Mouse (Mus musculus) megakaryocyte, embryonic 14.5 days (primary cell): Measurements from ENCODE around the gene Arid3b. TPM values are rescaled to one million over a fixed set of nuclear protein-coding genes. Genes with fewer than 3 reads are reported as not detected.

Experiments used
- H3K27me3 ChIP-seq: replicated peaks from 2 replicates; pipeline ENCODE3; 2012; ENCODE audit warnings: inconsistent platforms
- H3K36me3 ChIP-seq: replicated peaks from 2 replicates; pipeline ENCODE3; 2012; ENCODE audit warnings: low read length, inconsistent platforms, mixed read lengths
- H3K4me1 ChIP-seq: 2 replicates; pipeline ENCODE4 v1.6.1; 2012; ENCODE audit warnings: inconsistent platforms
- H3K4me3 ChIP-seq: replicated peaks from 2 replicates; pipeline ENCODE3; 2012; ENCODE audit warnings: moderate library complexity, mild to moderate bottlenecking, inconsistent platforms
- H3K9me3 ChIP-seq: 2 replicates; pipeline ENCODE4 v1.6.1; 2012; ENCODE audit warnings: inconsistent platforms
- FLI1 ChIP-seq: IDR thresholded peaks from 2 replicates; pipeline ENCODE4 v1.6.1; 2012; ENCODE audit warnings: low read length, inconsistent platforms, mixed read lengths
- GATA1 ChIP-seq: IDR thresholded peaks from 3 replicates; pipeline ENCODE4 v1.6.1; 2012; ENCODE audit warnings: mixed read lengths, low read length, inconsistent platforms, borderline replicate concordance
- polyA plus RNA-seq: library from polyadenylated mRNA; stranded (reverse); fragments of >175 nt; gene quantifications from 2 replicates; pipeline ENCODE4 v1.2.3, GENCODE M21; 2012; ENCODE audit warnings: low replicate concordance; ENCODE audit not compliant: insufficient read depth

Arid3b gene
- polyA plus RNA-seq, 1 experiment = 33.5 TPM

DNA sequence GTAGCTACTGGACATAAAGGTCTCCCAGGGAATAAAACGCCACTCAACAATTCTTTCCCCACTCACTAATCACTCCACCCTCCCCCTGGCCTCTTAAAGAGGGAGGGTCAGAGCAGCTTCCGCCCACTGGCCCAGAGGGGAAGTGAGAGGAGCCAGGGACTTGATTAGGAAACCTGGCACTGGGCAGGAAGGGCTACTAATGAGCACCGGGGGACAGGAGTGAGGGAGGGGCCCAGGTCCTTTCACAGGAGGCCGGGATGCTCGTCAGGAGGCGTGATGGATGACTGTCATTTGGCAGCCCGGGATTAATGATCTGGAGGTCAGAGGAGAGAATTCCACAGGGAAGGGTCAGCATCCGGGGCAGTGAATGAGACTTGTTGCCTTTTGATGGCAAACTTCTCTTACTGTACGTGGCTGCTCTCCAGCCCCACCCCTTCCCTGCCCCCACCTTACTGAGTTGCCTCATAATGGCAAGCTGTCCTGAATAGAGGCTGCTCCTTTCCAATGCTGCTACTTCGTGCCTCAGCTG, 37.8 kb downstream of the Arid3b start:
- TF ChIP-seq FLI1 (no peak), GATA1 (no peak)
- peaks cover 98% of the 10 kb centered on the region for H3K36me3 ChIP-seq
- H3K9me3 ChIP-seq = no peaks in the 10 kb centered on the region
- H3K4me1 ChIP-seq = peaks cover 100% of the 10 kb centered on the region
- no peaks in the 10 kb centered on the region for H3K27me3 ChIP-seq
- no peak overlapping the region for H3K4me3 ChIP-seq

DNA sequence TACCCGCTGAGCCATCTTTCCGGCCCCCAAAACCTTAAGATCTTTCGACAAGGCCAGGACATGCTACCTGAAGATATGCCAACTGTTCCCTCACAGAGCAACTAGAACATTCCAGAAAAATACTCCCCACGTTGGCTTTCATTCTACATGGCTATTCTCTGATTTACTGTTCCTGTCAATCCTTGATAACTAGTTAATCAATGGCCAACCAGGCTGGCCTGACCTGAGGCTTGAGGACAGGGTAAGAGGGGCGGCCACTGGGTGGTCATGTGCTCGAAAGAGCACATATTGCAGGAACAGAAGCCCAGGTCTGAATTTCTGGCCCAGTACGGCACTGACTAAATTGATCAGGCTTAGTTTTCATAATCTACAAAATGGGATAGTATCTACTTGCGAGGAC, 39.1 kb downstream of the Arid3b start:
- H3K9me3 ChIP-seq = no peaks in the 10 kb centered on the region
- H3K4me1 ChIP-seq = peaks cover 100% of the 10 kb centered on the region
- H3K36me3 ChIP-seq = peaks cover 98% of the 10 kb centered on the region
- TF ChIP-seq FLI1 = no peak
- no peak for TF ChIP-seq GATA1
- no peaks in the 10 kb centered on the region for H3K27me3 ChIP-seq
- no peak overlapping the region for H3K4me3 ChIP-seq

DNA sequence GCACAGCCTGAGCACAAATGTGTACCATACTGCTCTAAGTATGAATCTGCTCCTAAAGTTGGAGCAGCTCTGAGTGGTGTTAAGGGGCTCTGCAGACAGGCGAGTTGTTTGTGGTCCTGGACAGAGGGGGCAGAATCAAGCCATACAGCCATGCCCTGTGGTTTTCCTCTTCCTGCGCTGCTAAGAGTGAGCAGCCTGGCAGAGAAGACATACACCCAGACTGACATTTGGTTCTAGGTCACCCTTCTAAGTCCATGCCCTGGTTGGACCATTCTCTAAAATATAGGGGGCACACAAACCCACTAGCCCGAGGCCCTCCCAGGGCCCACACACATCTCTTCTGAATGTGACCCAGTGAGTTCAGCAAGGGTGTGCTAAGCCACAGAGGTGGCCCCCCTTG, 46.9 kb downstream of the Arid3b start:
- TF ChIP-seq GATA1 = no peak; the same call in 2 of the 3 replicates
- 0 out of 2 replicates have a peak, but pooled peaks have one; percentile 38 for TF ChIP-seq FLI1
- peak overlapping the region; percentile 62 for H3K4me3 ChIP-seq
- peaks cover 90% of the 10 kb centered on the region for H3K36me3 ChIP-seq
- no peaks in the 10 kb centered on the region for H3K27me3 ChIP-seq
- H3K9me3 ChIP-seq = peaks cover 5% of the 10 kb centered on the region; the same call in 1 of the 2 replicates
- peaks cover 95% of the 10 kb centered on the region for H3K4me1 ChIP-seq

DNA sequence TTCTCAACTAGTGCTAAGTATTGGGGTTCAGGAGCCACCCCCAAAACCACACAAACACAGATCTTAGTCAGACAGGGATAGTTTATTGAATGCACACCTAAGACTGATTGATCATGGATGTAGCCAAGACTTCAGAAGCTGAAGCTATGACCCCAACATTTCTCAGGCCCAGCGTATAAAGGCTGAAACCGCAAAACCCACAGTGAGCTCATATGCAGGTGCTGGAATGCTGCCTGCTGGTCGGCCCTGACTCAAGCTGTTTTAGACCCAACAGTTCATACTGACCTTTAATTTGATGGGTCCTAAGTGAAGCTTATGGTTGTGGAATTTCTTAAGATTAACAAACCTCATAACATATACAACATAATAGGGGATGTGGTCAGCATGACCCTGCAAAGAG, 53.9 kb downstream of the Arid3b start:
- H3K27me3 ChIP-seq = no peaks in the 10 kb centered on the region

DNA sequence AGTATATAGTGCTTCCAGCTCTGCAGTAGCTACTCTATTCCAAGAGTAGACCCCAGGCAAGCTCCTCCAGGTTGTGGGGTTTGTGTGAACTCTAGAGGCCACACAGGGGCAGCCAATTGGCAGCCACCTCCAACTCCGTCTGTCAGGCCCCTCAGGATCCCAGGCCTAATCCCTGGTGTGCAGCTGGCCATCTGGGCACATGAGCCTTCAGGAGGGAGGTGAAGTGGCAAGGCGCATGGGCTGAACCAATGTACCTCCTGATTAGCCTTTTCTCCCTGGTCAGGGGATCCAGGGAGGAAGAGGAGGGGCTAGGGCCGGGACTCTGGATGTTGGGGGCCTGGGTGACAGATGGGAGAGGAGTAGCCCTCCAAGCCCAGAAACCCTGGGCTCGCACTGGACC, 60.9 kb downstream of the Arid3b start:
- Histone ChIP-seq H3K4me1 (peaks cover 70% of the 10 kb centered on the region), H3K9me3 (no peaks in the 10 kb centered on the region), H3K36me3 (peaks cover 65% of the 10 kb centered on the region), H3K27me3 (no peaks in the 10 kb centered on the region), H3K4me3 (no peak overlapping the region)
- TF ChIP-seq FLI1 = no peak

More for the DNA sequence above, 53.9 kb downstream of the Arid3b start:
- TF ChIP-seq FLI1 = no peak
- TF ChIP-seq GATA1 = no peak
- Histone ChIP-seq H3K4me1 (peaks cover 57% of the 10 kb centered on the region), H3K9me3 (peaks cover 5% of the 10 kb centered on the region; the same call in 1 of the 2 replicates), H3K4me3 (no peak overlapping the region), H3K36me3 (peaks cover 81% of the 10 kb centered on the region)

DNA sequence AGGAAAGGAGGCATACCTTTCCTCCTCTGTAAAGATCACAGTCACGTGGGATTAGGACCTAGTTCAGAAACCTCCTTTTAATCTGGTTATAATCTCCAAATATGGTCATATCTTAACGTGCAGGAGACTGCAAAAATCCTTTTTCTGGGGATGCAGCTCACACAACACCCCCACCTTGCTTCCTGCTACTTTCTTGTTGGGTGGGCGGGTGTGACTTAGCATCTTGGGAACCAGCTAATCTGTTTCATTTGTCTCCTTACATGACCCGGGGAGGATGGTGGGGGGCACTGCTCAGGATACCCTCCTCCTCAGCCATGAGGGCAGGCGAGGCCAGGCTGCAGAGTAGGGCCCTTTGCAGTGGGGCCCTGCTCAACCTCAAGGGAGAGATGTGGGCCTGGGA, 61.6 kb downstream of the Arid3b start:
- Histone ChIP-seq H3K9me3 (no peaks in the 10 kb centered on the region), H3K36me3 (peaks cover 60% of the 10 kb centered on the region), H3K27me3 (no peaks in the 10 kb centered on the region), H3K4me3 (no peak overlapping the region), H3K4me1 (peaks cover 72% of the 10 kb centered on the region)
- no peak for TF ChIP-seq GATA1
- no peak for TF ChIP-seq FLI1

DNA sequence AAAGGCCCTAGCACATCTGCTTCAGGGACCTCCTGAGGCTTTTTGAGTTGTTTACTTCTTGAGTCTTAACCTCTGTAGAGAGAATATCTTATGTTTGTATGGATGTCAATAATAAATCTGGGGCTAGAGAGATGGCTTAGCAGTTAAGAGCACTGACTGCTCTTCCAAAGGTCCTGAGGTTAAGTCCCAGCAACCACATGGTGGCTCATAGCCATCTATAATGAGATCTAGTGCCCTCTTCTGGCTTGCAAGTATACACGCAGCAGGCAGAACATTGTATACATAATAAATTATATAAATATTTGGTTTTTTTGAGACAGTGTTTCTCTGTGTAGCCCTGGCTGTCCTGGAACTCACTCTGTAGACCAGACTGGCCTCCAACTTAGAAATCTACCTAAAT, 62.4 kb downstream of the Arid3b start:
- Histone ChIP-seq H3K9me3 (no peaks in the 10 kb centered on the region), H3K4me3 (no peak overlapping the region), H3K4me1 (peaks cover 80% of the 10 kb centered on the region), H3K36me3 (peaks cover 65% of the 10 kb centered on the region), H3K27me3 (no peaks in the 10 kb centered on the region)
- TF ChIP-seq GATA1 (no peak), FLI1 (no peak)

DNA sequence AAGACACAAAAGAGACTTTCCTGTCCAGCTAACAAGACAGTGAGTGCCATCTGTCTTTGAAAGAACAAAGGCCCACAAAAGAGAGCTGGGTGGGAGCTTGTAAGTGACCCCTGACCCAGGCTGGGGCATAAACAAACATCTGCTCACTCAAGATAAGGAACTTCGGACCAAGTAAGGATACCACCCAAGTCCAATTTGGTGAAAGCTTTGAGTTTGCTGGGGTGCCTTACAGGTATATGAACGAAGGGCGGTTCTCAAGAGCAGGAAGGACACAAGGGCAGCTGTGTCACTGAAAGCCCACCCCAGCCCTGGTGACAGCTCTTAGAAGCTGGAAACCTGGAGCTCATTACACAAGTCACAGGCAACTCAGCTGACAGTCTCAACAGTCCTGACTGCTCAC, 62.8 kb downstream of the Arid3b start:
- TF ChIP-seq GATA1 (no peak), FLI1 (no peak)
- Histone ChIP-seq H3K9me3 (no peaks in the 10 kb centered on the region), H3K27me3 (no peaks in the 10 kb centered on the region), H3K4me3 (no peak overlapping the region), H3K36me3 (peaks cover 64% of the 10 kb centered on the region), H3K4me1 (peaks cover 84% of the 10 kb centered on the region)

DNA sequence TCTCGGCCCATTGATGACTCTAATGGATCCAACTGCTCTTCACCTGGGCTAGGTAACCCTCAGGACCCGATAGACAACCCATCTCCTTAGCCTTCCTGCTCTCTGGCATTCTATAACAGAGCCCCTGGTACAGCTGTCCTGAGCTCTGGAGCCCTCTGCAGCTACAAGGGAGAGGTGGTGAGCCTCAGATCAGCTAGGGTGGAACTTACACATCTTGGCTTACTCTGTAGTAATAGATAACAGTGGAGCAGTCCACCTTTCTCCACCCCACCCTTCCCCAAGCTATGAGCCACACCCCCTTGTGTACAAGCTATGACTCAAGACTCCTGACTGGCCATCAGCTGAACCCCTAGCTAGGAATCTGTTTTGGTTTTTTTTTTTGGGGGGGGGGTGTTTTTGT, 65.8 kb downstream of the Arid3b start:
- peaks cover 88% of the 10 kb centered on the region for H3K4me1 ChIP-seq

DNA sequence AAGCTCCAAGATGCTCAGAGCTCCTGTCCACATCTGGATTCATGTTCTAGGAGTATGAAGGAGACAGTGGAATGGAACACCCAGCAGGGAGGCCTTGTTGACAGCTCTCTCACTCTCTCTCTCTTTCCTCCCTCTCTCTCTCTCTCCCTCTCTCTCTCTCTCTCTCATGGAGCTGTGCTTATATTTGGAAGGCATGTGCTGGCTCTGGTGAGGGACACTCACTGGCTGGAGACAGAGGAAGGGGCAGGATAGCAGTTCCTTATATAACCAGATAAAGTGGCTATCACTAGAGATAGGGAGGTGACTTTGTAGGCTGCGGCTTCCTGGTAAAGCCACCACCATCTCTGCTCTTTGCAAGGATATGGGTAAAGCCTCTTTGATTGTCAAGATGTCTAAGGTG, 66.4 kb downstream of the Arid3b start:
- Histone ChIP-seq H3K4me1 (peaks cover 84% of the 10 kb centered on the region), H3K36me3 (peaks cover 39% of the 10 kb centered on the region), H3K4me3 (peak overlapping the region; percentile 46), H3K27me3 (no peaks in the 10 kb centered on the region), H3K9me3 (no peaks in the 10 kb centered on the region)
- TF ChIP-seq GATA1 (no peak), FLI1 (no peak)

More for the DNA sequence above, 65.8 kb downstream of the Arid3b start:
- Histone ChIP-seq H3K4me3 (no peak overlapping the region), H3K9me3 (no peaks in the 10 kb centered on the region), H3K27me3 (no peaks in the 10 kb centered on the region), H3K36me3 (peaks cover 43% of the 10 kb centered on the region)
- TF ChIP-seq FLI1 (no peak), GATA1 (no peak)
